Mouse (Mus musculus): ENCODE results near the gene Extl1.

DNA sequence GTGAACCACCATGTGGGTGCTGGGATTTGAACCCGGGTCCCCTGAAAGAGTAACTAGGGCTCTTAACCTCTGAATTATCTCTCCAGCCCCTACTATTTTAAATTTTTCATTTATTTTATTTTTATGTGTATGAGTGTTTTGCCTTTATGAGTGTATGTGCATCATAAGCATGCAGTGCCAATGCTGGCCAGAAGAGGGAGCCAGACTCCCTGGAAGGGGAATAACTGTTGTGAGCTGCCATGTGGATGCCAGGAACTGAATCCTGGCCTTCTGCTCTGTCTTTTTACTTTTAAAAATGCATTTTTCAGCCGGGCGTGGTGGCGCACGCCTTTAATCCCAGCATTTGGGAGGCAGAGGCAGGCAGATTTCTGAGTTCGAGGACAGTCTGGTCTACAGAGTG is 70.7 kb downstream of the Extl1 start:
- TF ChIP-seq GATA1 (IDR thresholded peaks at IDR 0.05; ENCODE audit: borderline replicate concordance, low read length) (no peak), FLI1 (IDR thresholded peaks at IDR 0.05; ENCODE audit: low read length) (no peak)

Data from megakaryocyte, embryonic 14.5 days (primary cell).